Mouse (Mus musculus) small intestine, adult 2 months (tissue): ENCODE results near the gene Arid3b.

Experiments
- CTCF ChIP-seq: fragments of 200-500 bp; IDR thresholded peaks from 2 replicates; pipeline ENCODE4 v1.5.1; 2012; ENCODE audit warnings: low read depth, mild to moderate bottlenecking, control low read depth, inconsistent platforms, low read length, moderate library complexity, mixed read lengths; ENCODE audit not compliant: insufficient replicate concordance, insufficient read length; ENCODE audit errors: extremely low read depth
- POLR2A ChIP-seq: fragments of 200-500 bp; IDR thresholded peaks from 2 replicates; pipeline ENCODE4 v1.6.1; 2012; ENCODE audit warnings: low read depth, mild to moderate bottlenecking, control low read depth, inconsistent platforms, low read length, moderate library complexity

- TF ChIP-seq CTCF (no peak), POLR2A (no peak)
These were observed 6.6 kb downstream of the Arid3b start for GRCm38 (mm10) chr9:57829812-57830557.
